Mouse (Mus musculus): ENCODE results near the gene Lad1. TPM values are rescaled to one million over a fixed set of nuclear protein-coding genes. Genes with fewer than 3 reads are reported as not detected.

Lad1 gene
- 0.29 TPM in 1 of 3 replicates, not detected in the others for total RNA-seq (2017)

DNA sequence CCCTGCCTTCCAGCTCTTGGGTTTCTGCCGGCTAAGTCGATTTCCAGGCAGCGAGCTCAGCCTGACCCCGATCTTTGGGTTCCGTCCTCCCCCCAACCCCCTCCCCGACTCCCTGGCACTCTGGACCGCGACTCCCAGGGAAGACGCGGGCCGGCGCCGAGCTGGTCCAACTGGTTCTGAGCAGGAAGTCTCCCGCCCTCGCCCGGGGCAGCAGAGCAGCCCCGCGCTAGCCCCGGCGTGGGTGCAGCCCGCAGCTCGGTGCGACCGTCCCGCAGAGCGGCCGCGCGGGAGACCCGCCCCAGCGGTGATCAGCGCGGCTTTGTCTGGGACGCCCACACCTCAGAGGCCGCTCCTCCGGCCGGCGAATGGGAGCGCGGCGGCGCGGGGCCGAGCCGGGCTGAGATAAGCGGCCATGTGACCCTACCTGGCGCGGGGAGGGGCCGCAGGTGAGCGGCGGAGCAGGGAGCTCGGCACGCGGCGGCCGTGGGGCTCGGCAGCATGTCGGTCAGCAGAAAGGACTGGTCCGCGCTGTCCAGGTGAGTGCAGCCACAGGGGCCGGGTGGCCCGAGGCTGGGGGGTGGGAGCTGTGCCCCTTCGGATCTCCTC is at the start of gene Lad1:
TSS of gene Lad1 (plus strand) at position 118 of the 606 bp plus-strand sequence.
- no peak for ATAC-seq (replicated peaks; ENCODE audit: insufficient number of reproducible peaks, low FRiP score, low TSS enrichment, poor library complexity, severe bottlenecking)

DNA sequence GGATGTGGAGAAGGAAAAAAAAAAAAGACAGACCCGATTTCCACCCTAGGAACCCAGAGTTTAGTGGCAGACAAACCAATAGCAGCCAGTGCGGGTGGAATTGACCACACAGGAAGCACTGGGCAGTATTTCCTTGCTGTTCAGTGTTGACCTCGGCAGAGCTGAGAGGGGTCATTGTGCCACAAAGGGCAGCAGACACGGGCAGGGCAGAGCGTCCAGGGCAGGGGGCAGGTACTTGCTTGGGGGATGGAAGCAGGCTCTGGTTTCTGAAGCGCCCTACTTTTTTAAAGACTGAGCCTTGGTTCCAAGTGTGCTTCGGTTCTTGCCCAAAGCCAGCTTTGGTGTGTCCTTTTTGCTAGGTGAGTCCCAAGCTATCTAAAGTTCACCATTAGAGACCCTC is 48.2 kb upstream of the Lad1 start:
- ATAC-seq (replicated peaks; ENCODE audit: insufficient number of reproducible peaks, low FRiP score, low TSS enrichment, poor library complexity, severe bottlenecking): no peak

DNA sequence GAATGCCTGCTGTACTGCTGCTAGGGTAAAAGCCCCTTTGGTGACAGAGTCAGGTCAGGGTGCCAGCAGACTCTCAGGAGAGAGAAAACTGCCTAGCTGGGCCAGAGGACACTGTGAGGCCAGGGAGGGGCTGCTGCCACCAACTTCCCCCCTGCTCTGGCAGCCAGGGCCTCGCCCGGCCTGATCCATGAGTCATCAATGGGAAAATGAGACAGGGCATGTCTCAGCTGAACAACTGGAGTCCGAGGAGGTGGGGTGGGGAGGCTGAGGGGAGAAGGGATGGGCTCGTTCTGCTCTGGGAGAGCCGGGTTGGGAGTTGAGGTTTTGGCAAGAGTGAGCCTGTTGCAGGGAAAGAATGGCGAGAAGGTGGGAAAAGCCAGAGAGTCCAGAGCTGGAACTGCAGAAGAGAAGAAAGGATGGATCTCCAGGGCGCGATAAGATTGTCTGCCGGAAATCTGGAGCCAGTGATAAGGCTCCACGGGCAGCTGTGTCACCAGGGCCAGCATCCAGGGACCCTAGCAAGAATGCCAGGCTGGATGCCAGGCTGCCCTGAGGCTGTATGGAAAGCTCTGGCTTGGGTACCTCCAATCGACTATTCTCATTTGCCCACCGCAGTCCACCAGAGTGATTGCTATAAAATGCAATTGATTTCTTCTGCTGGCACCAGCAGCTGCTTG is 47.4 kb upstream of the Lad1 start:
- ATAC-seq (replicated peaks; ENCODE audit: insufficient number of reproducible peaks, low FRiP score, low TSS enrichment, poor library complexity, severe bottlenecking): no peak

DNA sequence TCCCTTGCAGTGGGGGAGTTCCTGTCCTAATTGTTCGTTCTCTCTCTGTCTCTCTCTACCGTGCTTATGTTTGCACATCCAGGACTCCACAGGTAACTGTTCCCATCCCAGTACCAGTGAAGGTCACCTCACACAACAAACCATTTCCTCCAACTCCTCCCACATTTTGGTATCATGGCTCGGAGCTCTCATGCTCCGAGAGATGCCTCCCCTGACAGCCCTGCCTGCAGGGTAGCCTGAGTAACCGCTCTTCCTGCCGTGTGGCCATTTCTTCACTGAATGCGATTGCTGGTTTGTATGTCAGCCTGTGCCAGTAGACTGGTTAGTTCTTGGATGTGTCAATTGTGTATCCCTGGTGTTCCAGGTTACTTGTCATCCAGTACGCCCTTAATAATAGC is 46.8 kb upstream of the Lad1 start:
- no peak for ATAC-seq (replicated peaks; ENCODE audit: insufficient number of reproducible peaks, low FRiP score, low TSS enrichment, poor library complexity, severe bottlenecking)

DNA sequence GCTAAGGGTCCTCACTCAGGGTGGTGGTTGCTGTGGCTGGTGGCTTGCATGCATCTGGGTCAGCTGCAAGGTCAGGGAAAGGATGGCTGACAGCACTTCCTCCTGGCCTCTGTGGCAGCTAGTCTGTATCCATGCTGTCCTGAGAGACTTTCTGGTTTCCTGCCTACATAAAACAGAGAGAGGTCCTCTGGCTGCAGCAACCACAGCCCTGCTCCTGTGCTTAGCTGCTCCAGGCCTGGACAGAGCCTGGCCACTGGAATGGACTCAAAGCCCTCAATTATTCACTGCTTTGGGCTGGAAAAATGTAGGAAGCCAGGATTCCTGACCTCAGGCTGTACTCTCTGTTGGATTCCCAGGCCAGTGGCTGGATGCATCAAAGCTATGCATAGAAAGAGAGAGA is 41.8 kb upstream of the Lad1 start:
- ATAC-seq (replicated peaks; ENCODE audit: insufficient number of reproducible peaks, low FRiP score, low TSS enrichment, poor library complexity, severe bottlenecking): no peak

DNA sequence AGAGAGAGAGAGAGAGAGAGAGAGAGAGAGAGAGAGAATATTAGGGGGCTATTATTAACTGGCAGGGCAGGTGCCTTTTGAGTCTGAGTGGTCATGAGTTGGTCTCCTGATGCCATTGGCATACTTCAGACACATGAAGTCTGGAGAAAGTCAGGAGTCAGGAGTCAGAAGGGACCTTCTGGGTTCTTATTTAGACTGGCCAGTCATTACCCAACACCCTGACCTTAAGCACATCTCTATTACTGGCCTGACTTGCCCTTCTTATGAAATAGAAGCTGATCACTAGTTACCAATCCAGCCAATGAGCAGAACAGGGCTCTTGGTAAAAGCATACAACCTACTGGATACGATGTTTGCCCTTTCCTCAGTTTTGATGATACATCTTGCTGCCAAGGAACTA is 41.4 kb upstream of the Lad1 start:
- ATAC-seq (replicated peaks; ENCODE audit: insufficient number of reproducible peaks, low FRiP score, low TSS enrichment, poor library complexity, severe bottlenecking): no peak

DNA sequence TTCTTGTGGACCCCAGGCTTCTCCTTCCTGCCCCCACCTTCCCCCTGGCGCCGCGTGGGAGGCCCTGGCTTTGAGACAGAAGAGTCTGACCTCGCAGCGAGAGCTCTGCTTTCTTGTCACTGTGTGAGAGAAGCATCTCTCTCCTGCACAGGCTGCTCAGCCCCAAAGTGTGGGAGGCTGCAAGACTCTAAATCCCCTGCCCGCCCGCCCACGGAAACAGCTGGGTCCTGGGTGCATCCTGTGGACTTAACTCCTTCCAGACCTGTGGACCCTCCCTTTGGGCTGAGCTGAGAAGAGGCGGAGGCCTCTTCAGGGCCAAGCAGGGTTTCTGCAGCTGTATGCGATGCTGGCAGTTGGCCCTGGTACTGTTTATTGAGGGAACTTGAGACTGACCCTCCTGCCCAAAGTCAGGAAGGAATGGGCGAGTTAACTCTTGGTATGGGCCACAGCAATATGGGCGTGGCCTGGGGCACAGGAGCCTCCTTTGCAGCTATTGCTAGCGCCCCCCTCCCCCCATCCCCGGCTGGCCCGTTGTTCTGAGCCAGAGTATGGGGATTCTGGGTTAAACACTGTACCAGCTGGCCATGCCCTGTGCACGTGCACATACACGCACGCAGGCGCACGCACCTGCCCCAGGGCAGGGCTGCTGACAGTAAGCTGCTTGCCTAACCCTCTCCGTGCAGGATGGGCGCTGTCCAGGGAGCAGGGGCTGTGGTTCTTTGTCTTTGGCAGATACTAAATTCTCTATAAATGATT is 39.4 kb upstream of the Lad1 start, which contains the start of gene Tnni1:
TSS of gene Tnni1 (plus strand) at position 655 of the 756 bp plus-strand sequence.
- no peak for ATAC-seq (replicated peaks; ENCODE audit: insufficient number of reproducible peaks, low FRiP score, low TSS enrichment, poor library complexity, severe bottlenecking)

DNA sequence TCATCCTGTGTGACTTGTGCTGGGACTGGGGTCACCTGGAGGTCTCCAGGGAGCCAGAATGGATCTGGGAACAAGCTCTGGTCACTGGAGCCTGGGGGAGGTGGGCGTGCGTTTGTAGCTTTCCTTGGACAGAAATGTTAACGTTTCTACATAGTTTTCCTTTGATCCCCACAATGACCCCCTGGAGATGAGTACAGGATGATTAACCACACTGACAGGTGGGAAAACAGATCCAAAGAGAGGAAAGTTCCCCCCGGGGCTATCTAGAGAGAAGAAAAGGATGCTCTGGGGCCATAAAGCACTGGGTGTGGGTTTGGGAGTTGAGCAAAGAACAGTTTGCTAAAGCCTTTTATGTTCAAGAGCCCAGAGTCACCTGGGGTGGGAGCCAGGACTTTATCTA is 37.7 kb upstream of the Lad1 start:
- ATAC-seq (replicated peaks; ENCODE audit: insufficient number of reproducible peaks, low FRiP score, low TSS enrichment, poor library complexity, severe bottlenecking): no peak

DNA sequence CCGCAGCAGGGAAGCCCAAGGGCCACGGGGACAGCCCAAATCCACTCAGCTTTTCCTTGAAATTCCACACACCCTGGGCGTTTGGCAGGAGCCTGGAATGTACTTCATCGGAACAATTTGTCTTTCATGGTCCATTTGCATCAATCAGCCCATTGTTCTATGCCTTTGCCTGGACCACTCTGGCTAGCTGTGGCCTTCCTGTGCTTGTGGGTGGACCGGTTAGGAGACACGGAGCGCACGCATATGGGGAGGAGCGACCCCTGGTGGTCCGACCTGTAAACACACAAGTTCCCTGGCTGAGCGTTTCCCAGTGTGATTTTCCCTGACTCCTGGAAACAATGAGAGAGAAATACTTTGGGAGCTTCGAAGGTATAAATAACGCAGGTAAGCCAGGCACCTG is 37.2 kb upstream of the Lad1 start:
- ATAC-seq (replicated peaks; ENCODE audit: insufficient number of reproducible peaks, low FRiP score, low TSS enrichment, poor library complexity, severe bottlenecking): peak; percentile 72

DNA sequence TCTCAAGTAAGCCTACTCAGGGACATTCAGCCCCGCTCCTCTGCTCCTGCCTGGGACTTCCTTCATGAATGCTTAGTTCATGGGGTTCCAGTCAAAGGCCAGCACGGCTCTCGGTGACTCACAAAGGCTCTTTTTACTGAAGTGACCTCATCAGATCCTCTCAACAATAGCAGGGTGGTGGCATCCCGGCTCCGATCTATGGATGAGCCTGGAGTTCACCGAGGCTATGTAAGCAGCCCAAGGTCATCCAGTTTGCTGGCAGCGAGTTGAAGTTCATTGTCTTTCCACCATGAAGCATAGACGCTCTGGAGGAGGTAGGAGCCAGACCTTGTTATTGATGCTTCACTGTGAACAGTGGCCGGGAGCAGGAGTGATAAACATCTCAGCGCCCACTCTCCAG is 35.6 kb upstream of the Lad1 start:
- no peak for ATAC-seq (replicated peaks; ENCODE audit: insufficient number of reproducible peaks, low FRiP score, low TSS enrichment, poor library complexity, severe bottlenecking)

DNA sequence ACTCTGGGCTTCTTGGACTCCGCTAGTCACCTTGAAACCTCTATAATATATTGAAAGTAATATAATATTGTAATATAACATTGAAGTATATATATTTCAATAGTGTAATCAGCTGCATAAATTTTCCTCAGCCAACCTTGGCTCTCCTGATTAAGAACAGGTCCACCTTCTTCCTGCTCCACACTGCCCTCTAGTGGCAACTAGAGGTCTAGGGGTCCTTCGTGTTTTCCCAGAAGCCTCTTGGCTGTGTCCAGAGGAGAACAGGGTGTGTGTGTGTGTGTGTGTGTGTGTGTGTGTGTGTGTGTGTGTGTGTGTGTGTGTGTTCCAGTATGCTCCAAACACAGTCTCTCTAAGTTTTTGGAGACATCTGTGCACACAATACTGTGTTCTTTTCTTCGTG is 30.6 kb upstream of the Lad1 start:
- ATAC-seq (replicated peaks; ENCODE audit: insufficient number of reproducible peaks, low FRiP score, low TSS enrichment, poor library complexity, severe bottlenecking): 0 out of 2 replicates have a peak, but pooled peaks have one; percentile 64

DNA sequence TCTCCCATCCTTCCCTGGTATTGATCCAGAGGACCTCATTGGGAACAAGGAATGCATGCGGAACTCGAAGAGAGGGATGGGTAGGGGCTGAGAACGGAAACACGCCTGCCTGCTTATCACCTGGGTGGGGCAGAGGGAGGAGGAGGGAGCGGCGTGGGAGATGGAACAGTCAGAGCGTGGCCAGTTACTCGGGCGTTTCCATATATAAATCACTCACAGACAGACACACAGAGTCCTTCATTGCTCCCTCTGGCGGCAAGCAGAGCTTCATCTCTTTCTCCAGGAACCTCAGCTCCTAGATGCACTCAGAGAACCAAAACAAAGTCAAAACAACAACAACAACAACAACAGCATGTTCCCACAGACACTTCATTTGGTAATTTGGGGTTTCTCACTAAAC is 29.7 kb upstream of the Lad1 start:
- no peak for ATAC-seq (replicated peaks; ENCODE audit: insufficient number of reproducible peaks, low FRiP score, low TSS enrichment, poor library complexity, severe bottlenecking)

DNA sequence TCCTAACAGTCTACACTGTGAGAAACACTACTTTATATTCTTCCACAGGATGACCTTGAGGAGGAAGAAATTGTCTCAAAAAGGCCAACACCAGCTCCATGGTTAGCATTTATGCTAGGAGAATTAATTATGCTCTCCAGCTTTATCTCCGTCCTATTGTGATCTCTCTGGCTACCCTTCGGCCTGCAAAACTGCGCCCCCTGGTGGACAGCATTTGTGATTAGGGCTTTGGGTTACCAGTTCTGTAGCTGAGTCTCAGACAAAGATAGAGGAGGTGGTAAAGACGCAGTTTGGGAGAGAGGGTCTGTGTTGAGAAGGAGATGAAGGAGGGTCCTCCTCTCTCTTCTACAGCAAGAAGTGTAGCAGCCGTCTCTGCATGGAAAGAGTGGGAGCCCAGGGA is 28.6 kb upstream of the Lad1 start:
- ATAC-seq (replicated peaks; ENCODE audit: insufficient number of reproducible peaks, low FRiP score, low TSS enrichment, poor library complexity, severe bottlenecking): 0 out of 2 replicates have a peak, but pooled peaks have one; percentile 51

DNA sequence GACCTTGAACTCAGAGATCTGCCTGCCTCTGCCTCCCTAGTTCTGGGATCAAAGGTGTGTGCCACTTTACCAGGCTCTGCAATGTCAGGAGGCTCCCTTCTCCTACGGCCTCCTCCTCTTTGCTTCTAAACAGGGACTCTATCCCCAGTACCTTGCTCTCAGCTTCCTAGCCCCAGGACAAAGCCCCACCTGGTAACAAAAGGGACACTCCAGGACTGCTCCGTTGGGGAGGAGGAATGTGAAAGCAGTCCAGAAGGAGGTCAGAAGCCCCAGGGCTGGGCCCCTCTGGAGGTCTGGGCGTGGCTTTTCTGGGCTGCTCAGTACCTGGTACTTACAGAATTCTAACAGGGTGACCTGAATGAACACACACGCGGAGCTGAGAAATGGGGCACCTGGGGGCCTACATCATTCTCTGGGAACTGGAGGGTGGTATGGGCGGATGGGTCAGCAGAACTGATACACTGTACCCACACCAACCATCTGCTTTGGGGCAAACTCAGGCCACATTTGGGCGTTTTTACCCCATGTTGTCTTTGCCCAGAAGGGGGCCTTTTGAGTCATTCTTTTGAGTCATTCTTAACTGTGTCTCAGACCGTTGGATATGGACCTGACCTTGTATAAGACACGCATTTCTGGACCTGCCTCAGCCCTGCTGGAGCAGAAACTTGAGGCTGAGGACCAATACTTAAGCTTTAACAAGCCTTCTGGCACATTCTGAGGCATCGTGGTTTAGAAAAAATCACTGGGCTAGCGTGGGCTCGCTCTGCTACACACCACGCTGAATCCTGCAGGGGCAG is 26.1 kb upstream of the Lad1 start:
- no peak for ATAC-seq (replicated peaks; ENCODE audit: insufficient number of reproducible peaks, low FRiP score, low TSS enrichment, poor library complexity, severe bottlenecking)

DNA sequence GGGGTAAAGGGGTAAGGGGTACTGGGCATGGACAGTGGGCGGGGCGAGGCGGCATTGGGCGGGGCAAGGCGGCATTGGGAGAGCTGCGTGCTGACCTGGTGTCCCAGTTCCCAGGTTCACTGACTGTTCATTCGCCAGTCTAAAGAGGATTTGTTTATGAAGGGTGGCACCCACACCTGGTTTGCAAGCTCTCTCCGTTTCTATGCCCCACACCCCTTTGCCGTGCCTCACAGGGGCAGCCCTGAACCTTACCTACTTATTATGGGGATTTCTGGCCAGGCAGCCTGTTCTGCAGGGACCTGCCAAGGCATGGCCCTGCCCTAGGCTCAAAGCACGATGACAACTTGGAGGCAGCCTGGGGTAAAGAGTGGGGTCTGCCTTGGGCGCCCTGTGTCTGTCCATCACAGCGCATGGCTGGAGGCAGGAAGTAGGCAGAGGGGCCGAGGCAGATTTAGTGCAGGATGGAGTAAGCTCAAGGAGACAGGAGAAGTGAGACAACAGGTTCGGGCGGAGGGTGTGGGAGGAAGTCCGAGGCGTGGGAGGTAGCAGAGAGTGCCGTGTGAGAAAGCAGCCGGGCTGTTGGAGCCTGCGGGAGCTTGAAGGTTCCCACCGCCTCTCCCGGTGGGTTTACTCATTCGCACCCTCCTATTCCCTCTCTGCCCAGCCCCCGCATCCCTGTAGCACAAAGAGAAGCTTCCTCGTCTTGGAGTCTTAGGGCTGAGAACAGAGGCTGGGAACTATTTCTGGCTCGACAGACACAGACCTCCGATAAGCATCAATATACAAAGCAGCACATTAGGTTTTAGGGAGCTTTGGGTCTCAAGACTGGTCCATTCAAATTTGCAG is 24.8 kb upstream of the Lad1 start:
- ATAC-seq (replicated peaks; ENCODE audit: insufficient number of reproducible peaks, low FRiP score, low TSS enrichment, poor library complexity, severe bottlenecking): peak; percentile 55; the same call in 1 of the 2 replicates

DNA sequence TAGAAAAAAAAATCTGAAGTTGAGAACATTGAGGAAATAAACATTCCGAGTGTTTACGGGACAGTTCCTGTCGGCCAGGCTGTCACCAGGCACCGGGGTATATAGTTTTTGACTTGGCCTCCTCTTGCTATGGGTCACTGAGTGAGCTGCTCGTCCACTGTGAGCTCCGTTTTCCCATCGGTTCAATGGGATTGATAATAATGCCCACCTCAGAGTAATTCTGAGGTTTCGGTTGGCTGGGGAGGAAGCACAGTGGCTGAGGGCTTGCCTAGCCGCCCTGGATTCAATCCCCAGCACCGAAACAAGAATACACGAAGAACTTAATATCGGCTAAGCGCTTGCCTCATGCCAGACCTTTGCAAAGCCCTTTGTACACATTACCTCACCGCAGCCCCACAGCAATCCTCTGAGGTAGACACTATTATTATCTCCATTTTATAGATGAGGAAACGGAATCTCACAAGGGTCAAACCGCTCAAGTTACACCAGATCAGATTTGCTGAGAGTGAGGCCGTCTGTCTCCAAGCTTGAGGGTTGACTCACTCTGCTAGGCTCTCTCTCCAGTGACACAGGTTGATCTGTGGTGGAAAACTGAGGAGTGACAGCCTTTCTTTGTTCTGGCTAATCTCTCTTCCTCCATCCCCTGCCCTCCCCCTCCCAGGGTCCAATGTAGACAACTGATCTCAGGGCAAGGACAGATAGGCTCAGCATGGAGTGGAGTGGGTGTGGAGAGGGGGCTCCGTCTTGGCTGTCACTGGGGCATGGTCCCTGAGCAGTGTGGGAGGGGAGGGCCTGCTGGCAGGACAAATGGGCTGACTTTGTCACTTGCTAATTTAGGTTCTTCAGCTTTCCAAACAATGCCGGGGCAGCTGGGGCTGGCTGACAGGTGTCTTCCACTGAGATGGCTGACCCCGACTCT is 23.9 kb upstream of the Lad1 start:
- no peak for ATAC-seq (replicated peaks; ENCODE audit: insufficient number of reproducible peaks, low FRiP score, low TSS enrichment, poor library complexity, severe bottlenecking)

DNA sequence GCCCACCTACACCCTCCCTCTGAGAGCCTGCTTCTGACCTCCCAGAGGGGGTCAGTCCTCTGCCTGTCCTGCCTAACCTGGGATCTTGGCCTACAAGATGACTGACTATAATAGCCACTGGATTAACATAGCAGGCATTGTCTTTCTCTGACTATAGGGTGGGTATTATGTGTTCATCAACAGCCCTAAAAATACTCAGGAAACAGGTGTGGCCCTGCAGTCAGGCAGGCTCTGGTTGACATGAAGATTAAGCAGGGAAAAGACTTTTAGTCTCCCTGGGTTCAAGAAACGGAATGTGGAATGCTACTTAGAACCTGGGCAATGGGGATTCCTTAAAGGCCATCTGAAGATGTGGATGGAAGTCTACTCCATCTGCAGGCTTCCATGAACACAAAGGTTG is 19.9 kb upstream of the Lad1 start:
- no peak for ATAC-seq (replicated peaks; ENCODE audit: insufficient number of reproducible peaks, low FRiP score, low TSS enrichment, poor library complexity, severe bottlenecking)

Measured in monocyte, adult 5-6 weeks (primary cell).